Mouse (Mus musculus) 416B (cell line): ENCODE measurements at regions not wholly inside any gene's neighbourhood (a gene's known extent, or its start where the extent isn't known, plus 50 kb on each side); places are given as distances from the start of the nearest gene placed in this dataset.

Source experiments
- DNase-seq: peaks from one replicate; pipeline ENCODE4 v3.0.0; 2011; ENCODE audit warnings: low read depth

GRCm38 (mm10) chr7:90059249-90059628, 70.8 kb upstream of the Picalm start:
- no peak for DNase-seq

GRCm38 (mm10) chr7:90059629-90060301, 70.2 kb upstream of the Picalm start:
- DNase-seq: peak; percentile 82

GRCm38 (mm10) chr7:90060343-90061175, 69.5 kb upstream of the Picalm start:
- DNase-seq: no peak

- DNase-seq: no peak
Observed at GRCm38 (mm10) chr7:90061701-90062100, 68.3 kb upstream of the Picalm start.

- no peak for DNase-seq
Observed at GRCm38 (mm10) chr7:90062874-90063273, 67.1 kb upstream of the Picalm start.

GRCm38 (mm10) chr7:90064198-90064597, 65.8 kb upstream of the Picalm start:
- DNase-seq: no peak

- no peak for DNase-seq
Observed at GRCm38 (mm10) chr7:90065269-90065955, 64.6 kb upstream of the Picalm start.

- DNase-seq: no peak
Observed at GRCm38 (mm10) chr7:90066275-90066674, 63.7 kb upstream of the Picalm start.

- DNase-seq: peak; percentile 50
Observed at GRCm38 (mm10) chr7:90067961-90068665, 61.9 kb upstream of the Picalm start.

- DNase-seq: no peak
Observed at GRCm38 (mm10) chr7:90070267-90070666, 59.7 kb upstream of the Picalm start.

- DNase-seq: no peak
Observed at GRCm38 (mm10) chr7:90073865-90074264, 56.1 kb upstream of the Picalm start.

- DNase-seq: no peak
Observed at GRCm38 (mm10) chr7:90074592-90074991, 55.4 kb upstream of the Picalm start.

- no peak for DNase-seq
Observed at GRCm38 (mm10) chr7:90077565-90077964, 52.4 kb upstream of the Picalm start.

GRCm38 (mm10) chr7:90080083-90080772, 49.8 kb upstream of the Picalm start:
- no peak for DNase-seq
